Mouse (Mus musculus) testis, adult 2 months (tissue): ENCODE data around the gene Dst. TPM values are rescaled to one million over a fixed set of nuclear protein-coding genes. Genes with fewer than 3 reads are reported as not detected.
A peak's percentile ranks its signal among the peaks of the same experiment; 100 is the strongest.
"Not testable (repeated sequence)": the region's sequence is repeated elsewhere in the genome, so short reads cannot be mapped to it uniquely, and the experiment has no call there.

ENCODE experiments used
- H3K27ac ChIP-seq: fragments of 200-500 bp; 2 replicates; pipeline ENCODE4 v1.5.1; 2012; ENCODE audit warnings: low read depth, low read length; ENCODE audit not compliant: control insufficient read depth, insufficient read depth
- H3K27me3 ChIP-seq: fragments of 200-500 bp; 2 replicates; pipeline ENCODE4 v1.6.1; 2012; ENCODE audit warnings: mild to moderate bottlenecking, low read length, moderate library complexity; ENCODE audit not compliant: control insufficient read depth, insufficient read depth
- H3K36me3 ChIP-seq: fragments of 200-500 bp; 2 replicates; pipeline ENCODE4 v1.6.1; 2012; ENCODE audit warnings: mild to moderate bottlenecking, low read length; ENCODE audit not compliant: control insufficient read depth, insufficient read depth
- H3K4me1 ChIP-seq: fragments of 200-500 bp; 2 replicates; pipeline ENCODE4 v1.6.1; 2012; ENCODE audit warnings: low read length; ENCODE audit not compliant: control insufficient read depth, insufficient read depth
- H3K4me3 ChIP-seq: fragments of 200-500 bp; 2 replicates; pipeline ENCODE4 v1.5.1; 2012; ENCODE audit warnings: low read depth, mild to moderate bottlenecking, low read length, moderate library complexity, mixed read lengths; ENCODE audit not compliant: control insufficient read depth
- CTCF ChIP-seq: fragments of 200-500 bp; IDR thresholded peaks from 2 replicates; pipeline ENCODE4 v1.5.1; 2012; ENCODE audit warnings: low read depth, mild to moderate bottlenecking, inconsistent platforms, low read length, moderate library complexity; ENCODE audit not compliant: control insufficient read depth, insufficient read depth, insufficient replicate concordance
- POLR2A ChIP-seq: fragments of 200-500 bp; IDR thresholded peaks from 2 replicates; pipeline ENCODE4 v1.6.1; 2012; ENCODE audit warnings: low read depth, mild to moderate bottlenecking, inconsistent platforms, low read length, moderate library complexity; ENCODE audit not compliant: control insufficient read depth
- polyA plus RNA-seq: library from polyadenylated mRNA; depleted of rRNA; stranded (reverse); fragments of >200 nt; gene quantifications from 2 replicates; pipeline ENCODE4 v1.2.3, GENCODE M21; 2012

The Dst gene
- polyA plus RNA-seq, 1 experiment = 33.0 TPM

GRCm38 (mm10) chr1:34063943-34064342 is 155.9 kb downstream of the Dst start:
- H3K4me3 ChIP-seq = no peak overlapping the region
- no peaks in the 10 kb centered on the region for H3K27me3 ChIP-seq
- TF ChIP-seq POLR2A (no peak), CTCF (no peak)
- no peaks in the 10 kb centered on the region; the same call in 1 of the 2 replicates for H3K4me1 ChIP-seq
- no peak overlapping the region for H3K27ac ChIP-seq
- H3K36me3 ChIP-seq = no peaks in the 10 kb centered on the region

GRCm38 (mm10) chr1:34065551-34066048 is 157.6 kb downstream of the Dst start:
- Histone ChIP-seq H3K27ac (no peak overlapping the region), H3K27me3 (no peaks in the 10 kb centered on the region), H3K4me3 (no peak overlapping the region), H3K36me3 (no peaks in the 10 kb centered on the region), H3K4me1 (no peaks in the 10 kb centered on the region; the same call in 1 of the 2 replicates)
- TF ChIP-seq CTCF (no peak), POLR2A (no peak)

- H3K4me3 ChIP-seq, H3K4me1 ChIP-seq, H3K27ac ChIP-seq, H3K27me3 ChIP-seq, H3K36me3 ChIP-seq: not testable (repeated sequence)
Measured at GRCm38 (mm10) chr1:34066401-34066800, 158.4 kb downstream of the Dst start.

- TF ChIP-seq CTCF = peak; percentile 33; the same call in 1 of the 2 replicates
- TF ChIP-seq POLR2A = no peak
- Histone ChIP-seq H3K27ac (no peak overlapping the region), H3K4me3 (no peak overlapping the region), H3K27me3 (no peaks in the 10 kb centered on the region), H3K36me3 (no peaks in the 10 kb centered on the region), H3K4me1 (no peaks in the 10 kb centered on the region)
Measured at GRCm38 (mm10) chr1:34068341-34068740, 160.3 kb downstream of the Dst start.

GRCm38 (mm10) chr1:34069514-34070290 is 161.7 kb downstream of the Dst start:
- no peak overlapping the region for H3K27ac ChIP-seq
- no peaks in the 10 kb centered on the region for H3K36me3 ChIP-seq
- TF ChIP-seq CTCF = no peak
- no peak for TF ChIP-seq POLR2A
- no peaks in the 10 kb centered on the region for H3K27me3 ChIP-seq
- no peaks in the 10 kb centered on the region; the same call in 1 of the 2 replicates for H3K4me1 ChIP-seq
- no peak overlapping the region for H3K4me3 ChIP-seq

- no peaks in the 10 kb centered on the region for H3K27me3 ChIP-seq
- no peaks in the 10 kb centered on the region for H3K36me3 ChIP-seq
- H3K4me1 ChIP-seq = no peaks in the 10 kb centered on the region; the same call in 1 of the 2 replicates
- H3K27ac ChIP-seq = no peak overlapping the region
- no peak overlapping the region for H3K4me3 ChIP-seq
- TF ChIP-seq CTCF (no peak), POLR2A (no peak)
Measured at GRCm38 (mm10) chr1:34070474-34070873, 162.4 kb downstream of the Dst start.

GRCm38 (mm10) chr1:34070991-34071639 is 163.1 kb downstream of the Dst start:
- no peaks in the 10 kb centered on the region for H3K36me3 ChIP-seq

More at GRCm38 (mm10) chr1:34070991-34071639, 163.1 kb downstream of the Dst start:
- Histone ChIP-seq H3K4me1 (no peaks in the 10 kb centered on the region; the same call in 1 of the 2 replicates), H3K27me3 (no peaks in the 10 kb centered on the region), H3K4me3 (no peak overlapping the region), H3K27ac (no peak overlapping the region)
- TF ChIP-seq CTCF (no peak), POLR2A (no peak)
